Mouse (Mus musculus): ENCODE measurements around the gene Lhcgr. TPM values are rescaled to one million over a fixed set of nuclear protein-coding genes. Genes with fewer than 3 reads are reported as not detected.

Lhcgr gene
- polyA plus RNA-seq, 1 experiment = 0.20 TPM

GRCm38 (mm10) chr17:88752827-88753471 lies 38.8 kb downstream of the Lhcgr start:
- Histone ChIP-seq H3K4me3 (replicated peaks; ENCODE audit: extremely low read depth, low read depth, low read length) (no peak overlapping the region), H3K4me1 (ENCODE audit: control insufficient read depth, insufficient read depth, low read length) (0 out of 2 replicates have a peak, but pooled peaks cover 2% of the 10 kb centered on the region)
- DNase-seq = no peak
- 9% methylated on average over 17 of the region's 17 CpGs for WGBS
- TF ChIP-seq POLR2A (IDR thresholded peaks at IDR 0.05; ENCODE audit: borderline replicate concordance, extremely low read depth, low read depth, low read length) (no peak), CTCF (IDR thresholded peaks at IDR 0.05; ENCODE audit: insufficient read depth, low read length) (peak; percentile 34; the same call in 1 of the 2 replicates)

DNA sequence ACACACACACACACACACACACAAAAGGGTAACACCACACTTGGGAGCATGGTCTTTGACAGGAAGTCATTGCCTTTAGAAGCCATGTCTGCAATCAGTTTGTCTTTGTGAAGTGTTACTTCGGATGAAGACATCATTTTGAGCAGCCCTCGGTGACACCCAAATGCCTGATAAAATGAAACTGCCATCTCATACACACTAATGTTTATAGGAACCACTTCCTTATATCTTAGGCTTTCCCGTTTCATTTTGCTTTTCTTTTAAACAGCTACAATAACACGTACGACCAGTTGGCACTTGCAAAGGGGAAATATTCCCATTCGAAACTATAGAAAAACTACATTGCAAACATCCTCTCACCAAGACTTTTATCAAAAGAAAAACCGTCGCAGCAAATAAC lies 42.1 kb downstream of the Lhcgr start:
- WGBS = 36% methylated on average over 8 of the region's 8 CpGs
- Histone ChIP-seq H3K4me1 (ENCODE audit: control insufficient read depth, insufficient read depth, low read length) (0 out of 2 replicates have a peak, but pooled peaks cover 2% of the 10 kb centered on the region), H3K4me3 (replicated peaks; ENCODE audit: extremely low read depth, low read depth, low read length) (no peak overlapping the region)
- TF ChIP-seq CTCF (IDR thresholded peaks at IDR 0.05; ENCODE audit: insufficient read depth, low read length) = no peak
- TF ChIP-seq POLR2A (IDR thresholded peaks at IDR 0.05; ENCODE audit: borderline replicate concordance, extremely low read depth, low read depth, low read length) = no peak
- no peak for DNase-seq

DNA sequence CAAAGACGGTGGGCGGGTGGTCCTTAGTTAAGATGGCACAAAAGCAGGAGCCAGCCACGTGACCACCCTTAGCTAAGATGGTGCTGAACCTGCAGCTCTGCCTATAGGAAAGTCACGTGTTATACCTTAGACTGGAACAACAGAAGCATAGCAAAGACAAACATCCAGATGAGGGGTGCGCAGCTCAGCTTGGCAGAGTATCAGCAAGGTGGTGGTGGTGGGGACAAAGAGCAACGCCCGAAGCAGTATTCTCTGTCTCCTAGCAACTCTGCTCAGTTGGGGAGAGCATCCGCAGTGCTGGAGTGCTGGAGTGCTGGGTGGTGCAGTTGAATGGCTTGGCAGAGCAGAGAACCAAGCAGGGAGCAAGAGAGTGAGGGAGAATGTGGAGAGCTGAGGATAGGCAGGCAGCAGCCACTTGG lies 85.5 kb downstream of the Lhcgr start:
- no peak for DNase-seq
- TF ChIP-seq CTCF (IDR thresholded peaks at IDR 0.05; ENCODE audit: insufficient read depth, low read length) (no peak), POLR2A (IDR thresholded peaks at IDR 0.05; ENCODE audit: borderline replicate concordance, extremely low read depth, low read depth, low read length) (no peak)
- no peaks in the 10 kb centered on the region for H3K4me1 ChIP-seq (ENCODE audit: control insufficient read depth, insufficient read depth, low read length)
- H3K4me3 ChIP-seq (replicated peaks; ENCODE audit: extremely low read depth, low read depth, low read length) = no peak overlapping the region
- WGBS = 61% methylated on average over 8 of the region's 8 CpGs

GRCm38 (mm10) chr17:88703112-88703511 lies 88.7 kb downstream of the Lhcgr start:
- Histone ChIP-seq H3K4me3 (replicated peaks; ENCODE audit: extremely low read depth, low read depth, low read length) (no peak overlapping the region), H3K4me1 (ENCODE audit: control insufficient read depth, insufficient read depth, low read length) (no peaks in the 10 kb centered on the region)
- 40% methylated on average over 4 of the region's 4 CpGs for WGBS
- TF ChIP-seq POLR2A (IDR thresholded peaks at IDR 0.05; ENCODE audit: borderline replicate concordance, extremely low read depth, low read depth, low read length) = no peak
- TF ChIP-seq CTCF (IDR thresholded peaks at IDR 0.05; ENCODE audit: insufficient read depth, low read length) = no peak
- no peak for DNase-seq

GRCm38 (mm10) chr17:88702345-88702744 lies 89.4 kb downstream of the Lhcgr start:
- Histone ChIP-seq H3K4me3 (replicated peaks; ENCODE audit: extremely low read depth, low read depth, low read length) (no peak overlapping the region), H3K4me1 (ENCODE audit: control insufficient read depth, insufficient read depth, low read length) (no peaks in the 10 kb centered on the region)
- TF ChIP-seq CTCF (IDR thresholded peaks at IDR 0.05; ENCODE audit: insufficient read depth, low read length) (no peak), POLR2A (IDR thresholded peaks at IDR 0.05; ENCODE audit: borderline replicate concordance, extremely low read depth, low read depth, low read length) (no peak)
- DNase-seq = no peak
- 22% methylated on average over 6 of the region's 6 CpGs for WGBS

DNA sequence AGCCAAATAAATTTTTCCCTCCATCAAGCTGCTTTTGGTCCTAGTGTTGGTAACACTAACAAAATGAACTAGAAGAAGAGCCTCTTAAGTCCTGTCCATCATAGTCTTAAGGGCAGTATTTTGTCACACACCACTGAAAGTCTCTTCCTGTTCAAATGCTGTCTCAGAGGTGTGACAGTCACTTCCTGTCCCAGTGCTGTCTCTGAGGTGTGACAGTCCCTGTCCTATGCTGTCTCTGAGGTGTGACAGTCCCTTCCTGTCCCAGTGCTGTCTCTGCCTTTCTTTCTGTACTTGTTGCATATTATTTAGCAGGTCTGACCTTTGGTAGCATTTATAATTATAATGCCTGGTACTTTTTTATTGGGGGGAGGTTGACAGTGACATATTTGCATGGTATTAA lies 90.9 kb downstream of the Lhcgr start:
- Histone ChIP-seq H3K4me3 (replicated peaks; ENCODE audit: extremely low read depth, low read depth, low read length) (no peak overlapping the region), H3K4me1 (ENCODE audit: control insufficient read depth, insufficient read depth, low read length) (no peaks in the 10 kb centered on the region)
- TF ChIP-seq POLR2A (IDR thresholded peaks at IDR 0.05; ENCODE audit: borderline replicate concordance, extremely low read depth, low read depth, low read length) (no peak), CTCF (IDR thresholded peaks at IDR 0.05; ENCODE audit: insufficient read depth, low read length) (no peak)
- no peak for DNase-seq

- WGBS = 63% methylated on average over 9 of the region's 9 CpGs
- DNase-seq = no peak
- no peak for TF ChIP-seq CTCF (IDR thresholded peaks at IDR 0.05; ENCODE audit: insufficient read depth, low read length)
- TF ChIP-seq POLR2A (IDR thresholded peaks at IDR 0.05; ENCODE audit: borderline replicate concordance, extremely low read depth, low read depth, low read length) = no peak
These were observed 95.0 kb downstream of the Lhcgr start for GRCm38 (mm10) chr17:88696656-88697333.

DNA sequence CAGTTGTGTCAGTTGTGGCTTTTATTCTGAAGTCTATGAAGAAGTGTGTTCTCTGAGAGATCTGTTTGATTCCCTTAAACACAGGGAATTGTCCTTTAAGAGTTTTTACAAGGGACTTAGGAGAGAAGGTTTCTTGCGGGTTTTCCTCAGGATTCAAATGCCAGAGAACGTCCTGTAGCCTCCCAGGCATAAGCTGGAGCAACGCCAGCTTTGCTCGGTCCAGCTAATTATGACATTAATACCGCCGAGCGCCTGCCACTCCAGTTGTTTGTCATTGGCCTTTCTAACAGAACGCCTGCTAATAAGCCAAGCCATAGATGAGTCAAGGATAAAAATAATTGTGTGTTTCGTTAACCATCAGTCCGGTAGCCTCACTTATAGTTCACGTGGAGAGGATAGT lies 103.6 kb downstream of the Lhcgr start:
- no peak overlapping the region for H3K4me3 ChIP-seq (replicated peaks; ENCODE audit: extremely low read depth, low read depth, low read length)
- no peak for DNase-seq
- TF ChIP-seq CTCF (IDR thresholded peaks at IDR 0.05; ENCODE audit: insufficient read depth, low read length) = no peak
- no peak for TF ChIP-seq POLR2A (IDR thresholded peaks at IDR 0.05; ENCODE audit: borderline replicate concordance, extremely low read depth, low read depth, low read length)
- 68% methylated on average over 11 of the region's 11 CpGs for WGBS
- H3K4me1 ChIP-seq (ENCODE audit: control insufficient read depth, insufficient read depth, low read length) = no peaks in the 10 kb centered on the region

More at GRCm38 (mm10) chr17:88696656-88697333, 95.0 kb downstream of the Lhcgr start:
- Histone ChIP-seq H3K4me1 (ENCODE audit: control insufficient read depth, insufficient read depth, low read length) (no peaks in the 10 kb centered on the region), H3K4me3 (replicated peaks; ENCODE audit: extremely low read depth, low read depth, low read length) (no peak overlapping the region)

DNA sequence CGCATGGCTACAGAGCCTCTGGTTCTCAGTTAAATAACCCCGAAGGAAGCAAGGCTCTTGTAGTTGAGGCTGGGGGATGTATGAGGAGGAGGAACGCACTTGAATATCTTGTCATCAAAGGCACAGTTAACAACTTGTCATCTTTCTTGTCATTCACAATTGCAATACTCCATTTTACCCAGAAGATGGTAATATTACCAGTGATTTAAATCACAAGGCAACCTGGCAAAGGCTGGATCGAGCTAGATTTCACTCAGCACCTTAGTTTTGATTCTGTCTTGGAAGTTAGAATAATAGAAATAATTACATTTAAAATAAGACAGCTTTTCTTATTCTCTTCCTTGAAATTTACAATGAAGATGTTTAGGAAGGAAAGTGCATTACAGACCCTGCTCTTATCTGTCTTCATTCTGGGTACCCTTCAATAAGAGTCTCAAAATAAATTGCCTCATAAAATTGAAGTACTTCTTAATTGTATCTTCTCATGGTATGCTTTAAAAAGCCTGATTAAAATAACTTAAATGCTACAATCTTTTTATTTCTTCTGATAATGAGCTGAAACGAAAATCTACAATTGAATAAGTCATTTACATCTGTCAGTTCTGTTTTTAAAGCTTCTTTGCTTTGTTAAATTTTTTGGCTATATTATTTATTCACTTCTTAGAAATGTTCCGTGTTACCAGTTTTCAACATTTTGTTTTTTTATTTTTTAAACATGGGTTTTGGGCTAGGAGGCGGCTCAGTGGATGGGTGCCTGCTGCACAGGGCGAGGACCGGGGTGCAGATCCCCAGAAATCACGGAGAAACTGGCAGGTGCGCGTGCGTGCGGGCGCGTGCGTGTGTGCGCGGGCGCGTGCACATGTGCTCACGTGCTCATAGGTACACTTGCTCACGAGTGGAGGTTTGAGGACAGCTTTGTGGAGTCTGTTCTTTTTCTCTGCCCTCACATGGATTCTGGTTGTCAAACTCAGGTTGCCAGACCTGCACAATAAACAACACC lies 116.2 kb downstream of the Lhcgr start:
- no peaks in the 10 kb centered on the region for H3K4me1 ChIP-seq (ENCODE audit: control insufficient read depth, insufficient read depth, low read length)
- no peak for TF ChIP-seq CTCF (IDR thresholded peaks at IDR 0.05; ENCODE audit: insufficient read depth, low read length)
- no peak for TF ChIP-seq POLR2A (IDR thresholded peaks at IDR 0.05; ENCODE audit: borderline replicate concordance, extremely low read depth, low read depth, low read length)
- WGBS = 89% methylated on average over 23 of the region's 23 CpGs
- no peak for DNase-seq
- H3K4me3 ChIP-seq (replicated peaks; ENCODE audit: extremely low read depth, low read depth, low read length) = no peak overlapping the region
